Mouse (Mus musculus) CH12.LX (cell line): ENCODE data around the gene Meis2.

Experiments used
- CTCF ChIP-seq, 2 experiments: IDR thresholded peaks in 1 of 2; conservative IDR thresholded peaks in 1 of 2; 2 replicates each; pipeline ENCODE4 v1.5.1; 2011 to 2012; ENCODE audit warnings: low read depth in 2 of 2, low read length in 2 of 2, improper control_type of control experiment in 1 of 2, inconsistent platforms in 1 of 2, mild to moderate bottlenecking in 1 of 2, moderate library complexity in 1 of 2
- EP300 ChIP-seq: IDR thresholded peaks from 2 replicates; pipeline ENCODE4 v1.6.1; 2011; ENCODE audit warnings: low read length, improper control_type of control experiment
- GABPA ChIP-seq: IDR thresholded peaks from 2 replicates; pipeline ENCODE4 v1.6.1; 2012; ENCODE audit warnings: low read depth, low read length, improper control_type of control experiment, inconsistent platforms; ENCODE audit not compliant: insufficient replicate concordance
- JUN ChIP-seq: IDR thresholded peaks from 2 replicates; pipeline ENCODE4 v1.6.1; 2011; ENCODE audit warnings: low read depth, mild to moderate bottlenecking, low read length, improper control_type of control experiment, moderate library complexity; ENCODE audit not compliant: insufficient read depth
- NRF1 ChIP-seq: IDR thresholded peaks from 2 replicates; pipeline ENCODE4 v1.6.1; 2014; ENCODE audit warnings: low read depth, mild to moderate bottlenecking, inconsistent platforms, low read length, improper control_type of control experiment, moderate library complexity
- POLR2A ChIP-seq: IDR thresholded peaks from 2 replicates; pipeline ENCODE4 v1.6.1; 2011; ENCODE audit warnings: low read depth, mild to moderate bottlenecking, improper control_type of control experiment, low read length
- POLR2AphosphoS2 ChIP-seq: IDR thresholded peaks from 2 replicates; pipeline ENCODE4 v1.6.1; 2011; ENCODE audit warnings: low read depth, low read length, improper control_type of control experiment
- TCF12 ChIP-seq: IDR thresholded peaks from 2 replicates; pipeline ENCODE4 v1.6.1; 2014; ENCODE audit warnings: low read depth, mild to moderate bottlenecking, inconsistent platforms, low read length, improper control_type of control experiment
- UBTF ChIP-seq: IDR thresholded peaks from 2 replicates; pipeline ENCODE4 v1.6.1; 2012; ENCODE audit warnings: low read depth, mild to moderate bottlenecking, inconsistent platforms, low read length, improper control_type of control experiment, moderate library complexity
- ZC3H11A ChIP-seq: IDR thresholded peaks from 2 replicates; pipeline ENCODE4 v1.6.1; 2012; ENCODE audit warnings: low read depth, mild to moderate bottlenecking, inconsistent platforms, low read length, improper control_type of control experiment
- ZMIZ1 ChIP-seq: IDR thresholded peaks from 2 replicates; pipeline ENCODE4 v1.6.1; 2012; ENCODE audit warnings: low read depth, mild to moderate bottlenecking, inconsistent platforms, low read length, improper control_type of control experiment

DNA sequence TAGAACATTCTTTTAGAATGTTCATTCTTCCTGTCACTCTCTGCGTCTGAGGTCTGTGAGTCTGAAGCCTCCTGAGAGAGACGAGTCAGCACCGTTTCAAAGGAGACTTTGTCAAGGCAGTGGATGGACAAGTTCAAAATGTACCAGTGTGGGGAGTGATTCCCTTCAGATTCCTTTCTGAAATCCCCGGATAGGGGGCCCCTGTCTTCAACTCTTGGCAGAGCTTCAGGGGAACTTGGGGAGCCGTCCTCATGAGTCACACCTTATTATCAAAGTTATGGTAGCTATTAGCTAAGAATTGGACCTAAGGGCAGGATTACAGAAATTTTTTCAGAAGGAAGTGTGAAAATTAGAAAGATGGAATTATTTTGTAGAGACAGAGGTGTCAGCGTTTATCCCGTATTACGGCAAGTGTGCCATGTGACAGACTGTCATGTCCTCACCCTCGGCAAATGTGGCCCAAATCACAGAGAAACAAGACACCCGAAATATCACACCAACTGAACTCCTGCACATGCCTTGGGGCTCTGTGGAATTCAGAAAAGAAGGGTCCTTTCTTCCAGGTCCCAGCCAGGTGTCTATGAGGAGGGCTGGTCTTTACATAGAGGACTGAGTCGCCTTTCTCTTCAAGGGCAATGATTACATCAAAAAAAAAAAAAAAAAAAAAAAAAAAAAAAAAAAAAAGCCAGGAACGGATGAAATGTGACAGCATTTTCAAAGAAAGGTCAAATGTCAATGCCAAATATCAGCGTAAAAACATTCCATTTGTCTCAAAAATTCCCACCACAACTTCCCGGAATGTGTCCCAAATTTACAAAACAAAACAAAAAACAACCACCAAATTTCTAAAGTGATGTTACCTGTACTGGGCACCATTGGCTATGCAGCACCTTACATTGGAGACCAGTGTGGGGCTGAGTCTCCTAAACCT, 146.2 kb downstream of the Meis2 start:
- no peak for TF ChIP-seq CTCF (conservative IDR thresholded peaks at IDR 0.05 in 1 of 2, IDR thresholded peaks at IDR 0.05 in 1 of 2; ENCODE audit: low read depth in 2 of 2, low read length in 2 of 2)
- TF ChIP-seq ZC3H11A = no peak
- no peak for TF ChIP-seq POLR2A
- no peak for TF ChIP-seq ZMIZ1
- no peak for TF ChIP-seq POLR2AphosphoS2
- no peak for TF ChIP-seq EP300
- no peak for TF ChIP-seq TCF12
- no peak for TF ChIP-seq GABPA
- no peak for TF ChIP-seq UBTF
- TF ChIP-seq JUN = no peak
- no peak for TF ChIP-seq NRF1
